Mouse (Mus musculus) right cerebral cortex, adult 18-20 months (tissue): ENCODE results near the gene Gm21789.
"Not testable (repeated sequence)": the region's sequence is repeated elsewhere in the genome, so short reads cannot be mapped to it uniquely, and the experiment has no call there.

ENCODE experiments used
- DNase-seq: peaks from one replicate; pipeline ENCODE4 v3.0.0; 2022; ENCODE audit warnings: mixed read lengths

Gene Gm21789

GRCm38 (mm10) chrX:32941468-32941867, at the start of gene Gm21789:
TSS of gene Gm21789 (plus strand) at chrX:32941768.
- DNase-seq: not testable (repeated sequence)

- not testable (repeated sequence) for DNase-seq
Observed at GRCm38 (mm10) chrX:32894325-32894724, 47.2 kb upstream of the Gm21789 start, which contains the start of gene Btbd35f30. TSS of gene Btbd35f30 (plus strand) at chrX:32894625.

GRCm38 (mm10) chrX:32973597-32973996, 32.0 kb downstream of the Gm21789 start, which contains the start of gene Btbd35f5:
TSS of gene Btbd35f5 (plus strand) at chrX:32973897.
- DNase-seq: not testable (repeated sequence)
